Mouse (Mus musculus) embryo, embryonic 9.5 days (tissue): Measurements from ENCODE around the gene C1qtnf7.

ENCODE experiments used
- DNase-seq: peaks from one replicate; pipeline ENCODE4 v3.0.0-alpha.2; 2017; ENCODE audit errors: extremely low spot score

Gene C1qtnf7

GRCm38 (mm10) chr5:43515401-43515976 is at the start of gene C1qtnf7:
TSS of gene C1qtnf7 (plus strand) at chr5:43515538.
- DNase-seq: peak; percentile 19

GRCm38 (mm10) chr5:43466762-43467161 is 48.6 kb upstream of the C1qtnf7 start:
- DNase-seq: no peak

- no peak for DNase-seq
These were observed 48.1 kb upstream of the C1qtnf7 start for GRCm38 (mm10) chr5:43467214-43467613.

- no peak for DNase-seq
These were observed 46.4 kb upstream of the C1qtnf7 start for GRCm38 (mm10) chr5:43468937-43469336.

GRCm38 (mm10) chr5:43477953-43478352 is 37.4 kb upstream of the C1qtnf7 start:
- DNase-seq: peak; percentile 38

GRCm38 (mm10) chr5:43480046-43480445 is 35.3 kb upstream of the C1qtnf7 start:
- no peak for DNase-seq

- DNase-seq: no peak
These were observed 34.6 kb upstream of the C1qtnf7 start for GRCm38 (mm10) chr5:43480786-43481185.

- no peak for DNase-seq
These were observed 33.5 kb upstream of the C1qtnf7 start for GRCm38 (mm10) chr5:43481824-43482223.

GRCm38 (mm10) chr5:43501887-43502286 is 13.5 kb upstream of the C1qtnf7 start:
- DNase-seq: no peak

- DNase-seq: no peak
These were observed 11.0 kb upstream of the C1qtnf7 start for GRCm38 (mm10) chr5:43504243-43504786.

GRCm38 (mm10) chr5:43508470-43508869 is 6.9 kb upstream of the C1qtnf7 start:
- DNase-seq: no peak

- no peak for DNase-seq
These were observed 6.4 kb upstream of the C1qtnf7 start for GRCm38 (mm10) chr5:43508892-43509291.

- no peak for DNase-seq
These were observed 4.2 kb upstream of the C1qtnf7 start for GRCm38 (mm10) chr5:43511126-43511525.

- no peak for DNase-seq
These were observed 1.2 kb downstream of the C1qtnf7 start for GRCm38 (mm10) chr5:43516491-43516890.

GRCm38 (mm10) chr5:43517313-43517712 is 2.0 kb downstream of the C1qtnf7 start:
- no peak for DNase-seq

- DNase-seq: no peak
These were observed 4.6 kb downstream of the C1qtnf7 start for GRCm38 (mm10) chr5:43519905-43520304.

GRCm38 (mm10) chr5:43521369-43521768 is 6.0 kb downstream of the C1qtnf7 start:
- DNase-seq: no peak

GRCm38 (mm10) chr5:43522866-43523265 is 7.5 kb downstream of the C1qtnf7 start:
- no peak for DNase-seq

- no peak for DNase-seq
These were observed 11.7 kb downstream of the C1qtnf7 start for GRCm38 (mm10) chr5:43526874-43527584.

GRCm38 (mm10) chr5:43530186-43530585 is 14.8 kb downstream of the C1qtnf7 start:
- DNase-seq: no peak

- DNase-seq: no peak
These were observed 15.5 kb downstream of the C1qtnf7 start for GRCm38 (mm10) chr5:43530886-43531285.

- no peak for DNase-seq
These were observed 23.2 kb downstream of the C1qtnf7 start for GRCm38 (mm10) chr5:43538322-43539167.
